Mouse (Mus musculus) liver, embryonic 14.5 days (tissue): ENCODE measurements around the gene Sec63.

Experiments used
- CTCF ChIP-seq: IDR thresholded peaks from 2 replicates; pipeline ENCODE4 v1.5.1; 2016; ENCODE audit warnings: antibody characterized with exemption, low read depth, control low read depth
- EP300 ChIP-seq: IDR thresholded peaks from 2 replicates; pipeline ENCODE4 v1.6.1; 2016; ENCODE audit warnings: antibody characterized with exemption, low read depth

- no peak for TF ChIP-seq EP300
- no peak for TF ChIP-seq CTCF
These were observed 107.1 kb downstream of the Sec63 start for GRCm38 (mm10) chr10:42868416-42868815.
